Mouse (Mus musculus) right cerebral cortex, postnatal 25 days (tissue): Measurements from ENCODE around the gene Gtpbp4.
"Not testable (repeated sequence)": the region's sequence is repeated elsewhere in the genome, so short reads cannot be mapped to it uniquely, and the experiment has no call there.

Source experiments
- DNase-seq: peaks from one replicate; pipeline ENCODE4 v3.0.0; 2022

Gene Gtpbp4

DNA sequence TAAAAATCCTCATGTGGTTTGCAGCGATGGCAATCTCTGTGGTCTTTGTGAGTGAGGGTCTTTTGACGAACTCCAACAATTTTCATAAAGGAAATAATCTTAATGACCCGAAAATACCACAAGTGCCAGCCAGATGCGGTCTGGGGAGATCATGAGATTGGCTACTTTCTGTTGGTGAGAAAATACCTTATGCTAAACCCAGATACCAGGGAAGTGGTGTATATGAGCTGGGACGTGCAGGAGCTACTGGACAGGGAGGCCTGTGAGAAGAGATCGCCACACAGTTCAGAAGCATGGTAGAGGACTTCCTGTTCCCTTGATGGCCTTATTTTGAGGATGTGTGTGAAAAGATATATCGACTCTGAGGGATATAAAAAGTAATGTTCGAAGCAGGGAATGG lies 28.1 kb downstream of the Gtpbp4 start:
- DNase-seq: no peak

DNA sequence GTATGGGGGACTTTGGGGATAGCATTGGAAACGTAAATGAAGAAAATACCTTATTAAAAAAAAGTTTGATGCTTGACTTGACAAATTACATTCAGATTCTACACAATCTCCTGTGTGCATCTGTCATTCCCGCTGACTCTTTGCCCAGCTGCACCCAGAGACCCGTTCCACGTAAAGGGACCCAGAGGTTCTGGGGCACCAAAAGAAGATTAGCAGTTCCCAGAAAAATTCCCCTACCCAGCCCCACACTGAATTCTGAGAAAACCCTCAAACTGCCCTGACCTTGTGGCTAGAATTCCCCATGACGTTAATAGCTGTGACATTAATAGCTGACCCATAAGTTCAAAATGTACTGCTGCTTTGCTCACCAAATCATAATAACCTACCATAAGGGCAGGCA lies 30.7 kb downstream of the Gtpbp4 start:
- DNase-seq: no peak

DNA sequence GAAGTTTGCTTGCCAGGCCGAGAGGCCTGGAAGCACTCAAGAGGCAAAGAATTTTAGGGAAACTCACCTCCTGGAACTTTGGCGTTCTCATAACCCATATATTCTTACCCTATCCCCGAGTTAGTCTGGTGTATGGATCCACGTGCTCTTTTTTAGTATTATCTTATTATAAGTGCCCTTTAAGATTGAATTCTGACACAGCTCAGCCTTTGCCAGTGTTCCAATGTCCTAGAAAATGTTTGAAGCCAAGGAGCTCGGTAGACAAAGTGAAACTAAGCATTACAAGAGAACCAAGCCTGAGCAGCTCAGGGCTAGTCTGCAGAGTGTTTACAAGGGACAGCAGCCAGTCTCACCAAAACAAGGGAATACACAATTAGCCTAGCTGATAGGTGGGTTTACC lies 33.6 kb downstream of the Gtpbp4 start:
- not testable (repeated sequence) for DNase-seq

DNA sequence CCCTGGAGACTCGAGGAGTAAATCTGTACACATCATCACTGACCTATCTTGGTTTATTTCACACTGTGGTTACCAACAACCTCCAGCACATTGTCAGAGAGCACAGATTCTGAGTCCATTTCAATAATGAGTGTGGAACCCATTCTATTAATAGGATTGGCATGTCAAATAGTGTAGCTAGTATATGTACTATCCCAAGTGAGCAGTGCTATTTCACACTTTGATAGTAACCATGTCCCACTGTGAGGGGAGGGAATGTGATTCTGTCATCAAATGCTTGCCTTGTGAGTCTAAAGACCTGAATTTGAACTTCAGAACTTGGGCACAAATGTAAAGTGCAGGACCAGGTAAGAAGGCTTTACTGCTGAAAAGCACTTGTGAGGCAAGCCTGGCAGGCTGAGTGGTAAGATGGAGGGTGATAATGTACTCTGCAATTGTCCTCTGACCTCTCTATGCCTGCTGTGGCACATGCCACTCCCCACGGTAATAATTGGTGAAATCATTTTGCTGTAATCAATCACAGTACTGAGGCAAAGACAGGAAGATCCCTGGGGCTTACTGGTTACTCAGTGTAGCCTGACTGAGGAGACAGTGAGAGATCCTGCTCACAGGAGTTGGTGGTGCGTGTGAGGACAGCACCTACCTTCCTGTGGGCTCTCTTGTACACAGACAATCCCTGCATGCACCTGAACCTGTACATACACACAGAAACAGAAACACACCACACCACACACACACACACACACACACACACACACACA lies 34.6 kb downstream of the Gtpbp4 start:
- not testable (repeated sequence) for DNase-seq

DNA sequence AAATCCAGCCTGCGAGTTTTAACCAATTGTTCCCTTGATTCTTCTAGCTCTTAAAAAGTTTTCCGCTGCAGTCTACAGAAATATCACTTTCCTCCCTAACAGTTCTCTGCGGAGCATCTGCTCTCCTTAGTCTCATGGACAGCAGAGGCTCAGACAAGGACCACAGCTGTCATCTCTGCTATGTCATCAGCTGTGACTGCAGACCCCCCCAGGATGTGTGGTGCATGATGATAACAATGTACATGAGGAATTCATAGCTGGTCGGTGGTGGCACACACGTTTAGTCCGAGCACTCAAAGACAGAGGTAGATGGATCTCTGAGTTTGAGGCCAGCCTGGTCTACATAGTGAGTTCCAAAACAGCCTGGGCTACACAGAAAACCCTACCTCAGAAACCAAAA lies 36.3 kb downstream of the Gtpbp4 start:
- not testable (repeated sequence) for DNase-seq

- not testable (repeated sequence) for DNase-seq
Measured at GRCm38 (mm10) chr13:8959058-8959457, 36.8 kb downstream of the Gtpbp4 start.

DNA sequence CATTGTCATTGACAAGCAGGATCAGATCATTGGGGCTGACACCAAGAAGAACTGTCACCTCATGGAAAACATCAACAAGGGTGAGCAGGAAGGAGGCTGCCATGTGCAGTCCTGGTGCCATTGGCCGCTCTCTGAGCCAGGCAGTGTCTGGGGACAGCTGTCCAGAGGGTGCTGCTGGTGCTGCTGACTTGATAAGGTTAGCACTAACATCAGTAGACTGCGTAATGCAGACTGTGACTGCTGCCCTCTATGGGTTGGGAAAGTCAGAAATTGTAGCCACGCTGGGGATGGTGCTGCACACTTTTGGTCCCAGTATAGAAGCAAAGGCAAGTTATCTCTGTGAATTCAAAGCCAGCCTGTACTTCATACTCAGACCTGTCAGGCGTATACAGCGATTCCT lies 39.0 kb downstream of the Gtpbp4 start:
- not testable (repeated sequence) for DNase-seq

DNA sequence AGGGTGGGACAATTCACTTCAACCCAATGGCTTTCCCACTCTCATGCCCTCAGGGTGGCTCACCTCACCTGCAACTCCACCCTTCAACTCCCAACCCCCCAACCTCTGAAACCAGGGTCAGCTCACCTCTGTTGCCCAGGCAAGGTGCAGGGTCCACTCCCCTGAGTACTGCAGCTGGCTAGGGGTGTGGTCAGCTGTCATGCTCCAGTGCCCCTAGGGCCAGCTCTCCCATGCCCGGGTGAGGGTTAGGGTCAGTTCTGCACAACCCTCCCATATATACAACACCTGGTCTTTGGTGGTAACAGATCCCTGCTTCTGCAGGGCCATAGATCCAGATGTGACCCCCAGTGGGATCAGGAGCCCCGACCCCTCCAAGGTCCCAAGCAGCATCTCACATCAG lies 40.8 kb downstream of the Gtpbp4 start:
- DNase-seq: not testable (repeated sequence)

DNA sequence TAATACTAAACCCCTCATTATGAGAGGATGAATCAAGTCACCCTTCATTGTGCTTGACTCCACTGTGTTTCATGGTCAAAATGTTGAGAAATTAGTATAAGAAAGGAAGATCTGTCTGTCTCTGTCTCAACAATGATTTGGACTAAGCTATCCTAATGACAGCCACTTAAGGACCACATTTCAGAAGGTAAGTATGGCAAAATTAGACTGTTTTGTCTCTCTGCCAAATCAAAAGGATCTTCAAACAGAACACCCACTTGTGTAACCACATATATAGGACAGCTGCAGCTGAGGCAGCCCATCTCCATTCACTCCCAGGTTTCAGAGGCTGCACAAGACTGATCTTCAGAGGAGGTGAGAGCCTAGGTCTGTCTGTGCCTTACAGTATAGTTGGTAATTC lies 43.3 kb downstream of the Gtpbp4 start, which contains the start of gene Idi2:
TSS of gene Idi2 (plus strand) at position 301 of the 400 bp plus-strand sequence.
- not testable (repeated sequence) for DNase-seq

GRCm38 (mm10) chr13:8948131-8948530 lies 47.8 kb downstream of the Gtpbp4 start, which contains the start of gene Gm9745:
Gene Gm9745, minus strand, starts transcription at chr13:8948231.
- DNase-seq: not testable (repeated sequence)

DNA sequence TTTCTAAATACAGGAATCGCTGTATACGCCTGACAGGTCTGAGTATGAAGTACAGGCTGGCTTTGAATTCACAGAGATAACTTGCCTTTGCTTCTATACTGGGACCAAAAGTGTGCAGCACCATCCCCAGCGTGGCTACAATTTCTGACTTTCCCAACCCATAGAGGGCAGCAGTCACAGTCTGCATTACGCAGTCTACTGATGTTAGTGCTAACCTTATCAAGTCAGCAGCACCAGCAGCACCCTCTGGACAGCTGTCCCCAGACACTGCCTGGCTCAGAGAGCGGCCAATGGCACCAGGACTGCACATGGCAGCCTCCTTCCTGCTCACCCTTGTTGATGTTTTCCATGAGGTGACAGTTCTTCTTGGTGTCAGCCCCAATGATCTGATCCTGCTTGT lies 52.1 kb downstream of the Gtpbp4 start:
- DNase-seq: not testable (repeated sequence)

- not testable (repeated sequence) for DNase-seq
Measured at GRCm38 (mm10) chr13:8941701-8942100, 54.2 kb downstream of the Gtpbp4 start.

DNA sequence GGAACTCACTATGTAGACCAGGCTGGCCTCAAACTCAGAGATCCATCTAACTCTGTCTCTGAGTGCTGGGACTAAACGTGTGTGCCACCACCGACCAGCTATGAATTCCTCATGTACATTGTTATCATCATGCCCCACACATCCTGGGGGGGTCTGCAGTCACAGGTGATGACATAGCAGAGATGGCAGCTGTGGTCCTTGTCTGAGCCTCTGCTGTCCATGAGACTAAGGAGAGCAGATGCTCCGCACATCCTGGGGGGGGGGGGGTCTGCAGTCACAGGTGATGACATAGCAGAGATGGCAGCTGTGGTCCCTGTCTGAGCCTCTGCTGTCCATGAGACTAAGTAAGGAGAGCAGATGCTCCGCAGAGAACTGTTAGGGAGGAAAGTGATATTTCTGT lies 54.8 kb downstream of the Gtpbp4 start:
- not testable (repeated sequence) for DNase-seq

GRCm38 (mm10) chr13:8937611-8938140 lies 58.2 kb downstream of the Gtpbp4 start:
- DNase-seq: not testable (repeated sequence)

GRCm38 (mm10) chr13:8933499-8933898 lies 62.4 kb downstream of the Gtpbp4 start:
- no peak for DNase-seq
